Mouse (Mus musculus): ENCODE data around the gene Gnat1.

- TF ChIP-seq POLR2A (IDR thresholded peaks at IDR 0.05; ENCODE audit: low read depth, low read length) (no peak), CTCF (IDR thresholded peaks at IDR 0.05; ENCODE audit: extremely low read depth, insufficient read depth, insufficient read length, insufficient replicate concordance) (no peak)
These were observed 47.7 kb downstream of the Gnat1 start for GRCm38 (mm10) chr9:107631861-107632260.

Measured in spleen, adult 2 months (tissue).